Mouse (Mus musculus) ES-E14 (cell line): ENCODE measurements around the gene Ppp1r13b. TPM values are rescaled to one million over a fixed set of nuclear protein-coding genes. Genes with fewer than 3 reads are reported as not detected.

ENCODE experiments used
- DNase-seq: peaks from one replicate; pipeline ENCODE4 v3.0.0-alpha.2; 2013; ENCODE audit warnings: low read depth, low spot score
- H3K27ac ChIP-seq: 2 replicates; pipeline ENCODE4 v1.5.1; 2012; ENCODE audit warnings: low read depth, mild to moderate bottlenecking, low read length, moderate library complexity, mixed read lengths; ENCODE audit not compliant: poor library complexity, insufficient read depth, severe bottlenecking
- H3K36me3 ChIP-seq: 2 replicates; pipeline ENCODE4 v1.6.1; 2012; ENCODE audit warnings: mild to moderate bottlenecking, low read length, moderate library complexity, mixed read lengths; ENCODE audit not compliant: control insufficient read depth, poor library complexity, insufficient read depth, severe bottlenecking
- H3K4me1 ChIP-seq, 2 experiments: fragments of 150-350 bp in 1 of 2; sonication (generic) in 1 of 2; 2 replicates each; pipeline ENCODE4 v1.6.1; 2012; ENCODE audit warnings: low read length in 2 of 2, mild to moderate bottlenecking in 1 of 2, mixed read lengths in 1 of 2; ENCODE audit not compliant: control insufficient read depth in 2 of 2, insufficient read depth in 2 of 2, poor library complexity in 1 of 2
- H3K4me3 ChIP-seq, 2 experiments: fragments of 150-350 bp in 1 of 2; sonication (generic) in 1 of 2; 2 replicates each; pipeline ENCODE4 v1.5.1; 2012; ENCODE audit warnings: low read length in 2 of 2, low read depth in 1 of 2, mild to moderate bottlenecking in 1 of 2, mixed read lengths in 1 of 2; ENCODE audit not compliant: insufficient read depth in 1 of 2, poor library complexity in 1 of 2, severe bottlenecking in 1 of 2
- H3K9ac ChIP-seq: 2 replicates; pipeline ENCODE4 v1.6.1; 2012; ENCODE audit warnings: low read depth, mild to moderate bottlenecking, low read length, mixed read lengths; ENCODE audit not compliant: poor library complexity, insufficient read depth, severe bottlenecking
- H3K9me3 ChIP-seq: fragments of 150-350 bp; sonication (generic); 2 replicates; pipeline ENCODE4 v1.6.1; 2012; ENCODE audit warnings: low read depth, mild to moderate bottlenecking, low read length; ENCODE audit not compliant: control insufficient read depth, insufficient read depth
- CHD2 ChIP-seq: IDR thresholded peaks from 2 replicates; pipeline ENCODE4 v1.6.1; 2014; ENCODE audit warnings: mild to moderate bottlenecking, low read depth, low read length, inconsistent platforms
- HCFC1 ChIP-seq: IDR thresholded peaks from 2 replicates; pipeline ENCODE4 v1.6.1; 2012; ENCODE audit warnings: low read length, inconsistent platforms, borderline replicate concordance; ENCODE audit not compliant: insufficient read depth
- MAFK ChIP-seq: IDR thresholded peaks from 2 replicates; pipeline ENCODE4 v1.6.1; 2014; ENCODE audit warnings: mild to moderate bottlenecking, low read depth, low read length, inconsistent platforms; ENCODE audit not compliant: insufficient read depth
- ZC3H11A ChIP-seq: IDR thresholded peaks from 2 replicates; pipeline ENCODE4 v1.6.1; 2012; ENCODE audit warnings: low read depth, mild to moderate bottlenecking, inconsistent platforms, low read length, borderline replicate concordance
- ZNF384 ChIP-seq: IDR thresholded peaks from 2 replicates; pipeline ENCODE4 v1.6.1; 2012; ENCODE audit warnings: low read depth, low read length, inconsistent platforms
- in situ Hi-C, 2 experiments: fragments of 600-800 bp; cut with MboI; formaldehyde crosslinking; loops; one replicate each; pipeline ENCODE4 v1.15.1; 2025; ENCODE audit warnings: low sequenced_read_pairs in 2 of 2, inconsistent platforms in 1 of 2; ENCODE audit not compliant: unreplicated experiment in 2 of 2
- total RNA-seq: library from RNA; depleted of rRNA; stranded (reverse); fragments of 300-350 nt; gene quantifications from 2 replicates; pipeline ENCODE4 v1.2.3, GENCODE M21; 2012

The Ppp1r13b gene
- total RNA-seq, 1 experiment = 4.4 TPM

DNA sequence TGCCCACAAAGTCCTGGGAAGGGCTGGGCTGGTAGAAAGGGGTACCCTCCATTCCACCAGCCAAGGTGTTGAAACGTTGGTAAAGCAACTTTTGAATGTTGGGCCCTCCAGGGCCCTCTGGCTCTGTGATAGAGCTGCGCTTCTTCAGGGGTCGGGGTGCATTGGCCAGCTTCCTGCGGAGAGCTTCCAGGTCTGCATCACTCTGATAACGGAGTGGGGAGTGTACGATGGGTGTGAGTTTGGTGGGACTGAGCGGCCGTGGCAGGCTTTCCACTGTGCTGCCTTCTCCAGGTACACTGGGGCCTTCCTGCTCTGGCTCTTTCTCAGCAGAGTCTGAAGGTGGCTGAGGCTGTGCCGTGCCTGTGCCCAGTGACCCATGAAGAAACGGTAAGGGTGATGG lies 74.5 kb downstream of the Ppp1r13b start:
- TF ChIP-seq ZNF384 (no peak), CHD2 (no peak), ZC3H11A (no peak), HCFC1 (no peak), MAFK (no peak)
- in situ Hi-C loops = no loop called here
- H3K9me3 ChIP-seq = no peaks in the 10 kb centered on the region
- no peak overlapping the region for H3K27ac ChIP-seq
- peaks cover 6% of the 10 kb centered on the region; the same call in 1 of the 2 replicates for H3K36me3 ChIP-seq
- DNase-seq = no peak
- no peaks in the 10 kb centered on the region for H3K4me1 ChIP-seq
- H3K4me3 ChIP-seq = no peak overlapping the region
- H3K9ac ChIP-seq = no peak overlapping the region

DNA sequence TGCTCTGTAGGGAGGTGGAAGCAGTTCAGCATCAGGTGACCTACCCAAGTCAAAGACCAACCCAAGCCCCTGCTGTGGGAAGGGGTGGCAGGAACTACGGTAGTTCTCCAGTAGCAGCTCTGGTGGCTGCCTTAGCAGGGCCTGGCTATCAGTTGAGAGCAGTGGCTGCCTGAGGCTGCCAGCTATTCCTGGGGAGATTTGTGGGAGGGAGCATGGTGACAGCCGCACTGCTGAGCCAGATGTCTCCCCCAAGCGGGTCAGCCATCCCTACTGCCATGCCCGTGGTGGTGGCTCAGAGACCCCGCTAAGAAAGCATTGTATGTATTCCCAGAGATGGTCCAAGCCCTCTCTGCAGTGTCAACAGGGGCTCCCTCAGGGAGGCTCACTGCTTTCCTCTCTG lies 75.3 kb downstream of the Ppp1r13b start:
- H3K36me3 ChIP-seq = peaks cover 12% of the 10 kb centered on the region; the same call in 1 of the 2 replicates
- in situ Hi-C loops = no loop called here
- DNase-seq = no peak
- no peaks in the 10 kb centered on the region for H3K4me1 ChIP-seq
- no peaks in the 10 kb centered on the region for H3K9me3 ChIP-seq
- no peak overlapping the region for H3K27ac ChIP-seq
- no peak for TF ChIP-seq HCFC1
- no peak for TF ChIP-seq CHD2
- H3K4me3 ChIP-seq = no peak overlapping the region
- H3K9ac ChIP-seq = no peak overlapping the region

DNA sequence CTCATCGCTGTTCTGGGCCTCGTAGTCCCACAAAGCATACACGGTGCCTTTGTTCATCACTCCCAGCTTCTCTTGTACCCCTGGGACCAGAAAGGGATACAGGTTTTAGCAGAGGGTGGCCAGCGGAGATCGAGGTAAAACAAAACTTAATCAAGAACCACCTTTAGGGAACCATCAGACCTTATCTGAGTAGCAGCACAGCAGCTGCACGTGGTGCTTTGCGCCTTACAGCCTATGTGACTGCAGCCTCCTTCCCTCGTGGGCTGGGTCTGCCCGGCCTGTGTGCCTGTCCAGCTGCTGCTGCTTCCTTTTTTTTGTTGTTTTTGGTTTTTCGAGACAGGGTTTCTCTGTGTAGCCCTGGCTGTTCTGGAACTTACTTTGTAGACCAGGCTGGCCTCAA lies 77.5 kb downstream of the Ppp1r13b start:
- DNase-seq = no peak
- no peak overlapping the region for H3K9ac ChIP-seq
- no peaks in the 10 kb centered on the region for H3K4me1 ChIP-seq
- H3K27ac ChIP-seq = no peak overlapping the region
- H3K36me3 ChIP-seq = peaks cover 26% of the 10 kb centered on the region
- H3K4me3 ChIP-seq = no peak overlapping the region
- no peaks in the 10 kb centered on the region for H3K9me3 ChIP-seq
- in situ Hi-C loops = no loop called here
- TF ChIP-seq HCFC1 (no peak), ZNF384 (no peak), ZC3H11A (no peak), CHD2 (no peak), MAFK (no peak)

DNA sequence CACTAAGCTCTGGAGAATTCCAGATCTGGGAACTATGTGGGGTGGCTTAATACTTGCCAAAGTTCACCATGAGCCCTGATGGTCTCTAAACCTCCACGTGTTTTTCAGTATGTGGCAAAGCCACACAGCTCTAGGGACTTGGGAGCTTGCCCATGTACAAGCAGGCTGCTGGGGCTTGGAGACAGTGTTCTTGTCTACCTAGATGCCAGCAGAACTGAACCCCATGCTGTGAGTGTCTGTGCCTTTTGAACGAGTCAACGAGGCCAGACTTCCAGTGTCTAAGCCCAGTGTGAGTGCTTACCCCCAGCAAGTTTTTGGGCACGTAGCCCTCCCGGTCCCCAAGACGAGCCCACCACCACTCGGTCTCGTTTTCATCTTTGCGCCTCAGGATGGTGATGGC lies 78.0 kb downstream of the Ppp1r13b start:
- Histone ChIP-seq H3K27ac (no peak overlapping the region), H3K9me3 (no peaks in the 10 kb centered on the region), H3K36me3 (peaks cover 30% of the 10 kb centered on the region), H3K9ac (no peak overlapping the region), H3K4me3 (no peak overlapping the region), H3K4me1 (no peaks in the 10 kb centered on the region)
- TF ChIP-seq ZNF384 (no peak), HCFC1 (no peak), MAFK (no peak), ZC3H11A (no peak), CHD2 (no peak)
- in situ Hi-C loops = no loop called here
- no peak for DNase-seq

DNA sequence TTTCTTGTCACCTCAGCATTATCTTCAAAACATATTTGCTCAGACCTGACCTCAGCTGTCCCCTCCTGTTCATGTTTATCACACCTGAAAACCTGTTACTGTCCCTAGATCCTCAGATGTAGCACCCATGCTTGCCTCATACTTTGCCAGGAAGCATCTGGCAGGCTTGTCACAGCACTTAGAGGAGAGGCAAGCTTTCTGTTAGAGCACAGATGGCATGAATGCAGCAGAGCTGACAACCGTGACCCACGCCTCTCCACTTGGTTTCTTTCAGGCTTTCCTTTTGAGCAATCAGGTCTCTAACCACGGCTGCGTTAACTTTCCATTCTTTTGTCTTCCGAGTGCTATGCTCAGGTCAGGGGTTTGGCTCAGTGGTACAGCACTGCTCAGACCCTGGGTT lies 78.5 kb downstream of the Ppp1r13b start:
- TF ChIP-seq MAFK (no peak), CHD2 (no peak), ZNF384 (no peak), ZC3H11A (no peak), HCFC1 (no peak)
- DNase-seq = no peak
- Histone ChIP-seq H3K36me3 (peaks cover 36% of the 10 kb centered on the region), H3K4me3 (no peak overlapping the region), H3K9ac (no peak overlapping the region), H3K4me1 (no peaks in the 10 kb centered on the region), H3K9me3 (no peaks in the 10 kb centered on the region), H3K27ac (no peak overlapping the region)
- in situ Hi-C loops = no loop called here
